ENCODE assay signal across 14 mouse cellular contexts in genomic region chr4:131014301-131015081, GRCm38 (mm10).
DNase-seq lines count a peak whose midpoint lies in the region; ATAC-seq and TF ChIP-seq lines count a peak whose summit lies in the region.
"Had no signal": no experiment of that assay in that cellular context is flagged by ENCODE, and none has a peak within 500 bp of the region (broad histone marks: within the 10 kb centered on the region; RNA-seq: fewer than 3 reads in every experiment).

No protein-coding gene starts in this region.

- peaks cover 2% of the 10 kb centered on the region for H3K4me1 ChIP-seq in midbrain, embryonic 11.5 days (ENCODE audit: control insufficient read depth, insufficient read depth, low read length)
- H3K4me1 ChIP-seq in midbrain, embryonic 15.5 days: peaks cover 6% of the 10 kb centered on the region; the same call in 1 of the 2 replicates
- peaks cover 10% of the 10 kb centered on the region for H3K4me1 ChIP-seq in forebrain, embryonic 16.5 days (replicated peaks; ENCODE audit: control insufficient read depth, insufficient read depth, low read length)
- peaks cover 52% of the 10 kb centered on the region for H3K4me1 ChIP-seq in limb, embryonic 10.5 days

- no peak overlapping the region for H3K27ac ChIP-seq in midbrain, embryonic 11.5 days (ENCODE audit: low read depth, low read length)
- no peak overlapping the region for H3K27ac ChIP-seq in midbrain, embryonic 15.5 days
- peak overlapping the region; percentile 11; the same call in 1 of the 2 replicates for H3K27ac ChIP-seq in forebrain, embryonic 16.5 days (ENCODE audit: low read length)
- peak overlapping the region; percentile 89 for H3K27ac ChIP-seq in limb, embryonic 10.5 days
- H3K27ac ChIP-seq in left cerebral cortex, adult 2 months: no peak overlapping the region
- H3K27ac ChIP-seq: heart, adult 2 months; kidney, postnatal 0 days had no signal

- WGBS in midbrain, embryonic 11.5 days: 67% methylated on average over 15 of the region's 15 CpGs
- WGBS in midbrain, embryonic 15.5 days: 44% methylated on average over 15 of the region's 15 CpGs
- WGBS in forebrain, embryonic 16.5 days: 8% methylated on average over 15 of the region's 15 CpGs
- WGBS in limb, embryonic 10.5 days: 38% methylated on average over 15 of the region's 15 CpGs

- H3K4me3 ChIP-seq in midbrain, embryonic 11.5 days (ENCODE audit: low read depth, low read length): no peak overlapping the region
- no peak overlapping the region for H3K4me3 ChIP-seq in midbrain, embryonic 15.5 days
- no peak overlapping the region for H3K4me3 ChIP-seq in forebrain, embryonic 16.5 days (replicated peaks; ENCODE audit: low read length)
- no peak overlapping the region for H3K4me3 ChIP-seq in limb, embryonic 10.5 days
- no peak overlapping the region for H3K4me3 ChIP-seq in left cerebral cortex, adult 2 months
- H3K4me3 ChIP-seq: heart, adult 2 months had no signal

- H3K4me2 ChIP-seq in midbrain, embryonic 11.5 days: no peak overlapping the region
- no peak overlapping the region for H3K4me2 ChIP-seq in midbrain, embryonic 15.5 days
- H3K4me2 ChIP-seq in forebrain, embryonic 16.5 days (ENCODE audit: low read length): no peak overlapping the region

- no peak overlapping the region for H3K9ac ChIP-seq in midbrain, embryonic 11.5 days (ENCODE audit: low read length)
- H3K9ac ChIP-seq in midbrain, embryonic 15.5 days: no peak overlapping the region
- no peak overlapping the region for H3K9ac ChIP-seq in forebrain, embryonic 16.5 days (replicated peaks; ENCODE audit: low read depth, low read length)

- peak; percentile 77 for DNase-seq in midbrain, embryonic 11.5 days (ENCODE audit: low spot score, missing footprints)
- peak; percentile 48 for DNase-seq in limb, embryonic 10.5 days (ENCODE audit: low spot score)
- DNase-seq in retina, postnatal 1 day: peak; percentile 88
- no peak for DNase-seq in left cerebral cortex, adult 2 months (ENCODE audit: extremely low spot score in 1 of 2, low spot score in 2 of 2)
- no peak for DNase-seq in cerebellum, adult 9-11 months
- DNase-seq: heart, adult 2 months; heart, postnatal 36 days had no signal

- H3K9me3 ChIP-seq in midbrain, embryonic 11.5 days (ENCODE audit: control insufficient read depth, low read length): no peaks in the 10 kb centered on the region
- H3K9me3 ChIP-seq in midbrain, embryonic 15.5 days: no peaks in the 10 kb centered on the region
- H3K9me3 ChIP-seq in forebrain, embryonic 16.5 days (ENCODE audit: control insufficient read depth, low read length): no peaks in the 10 kb centered on the region
- no peaks in the 10 kb centered on the region for H3K9me3 ChIP-seq in limb, embryonic 10.5 days (replicated peaks)
- H3K9me3 ChIP-seq: G1E had no signal

- intact Hi-C loops in left cerebral cortex, adult 2 months (cut with DNase I): loop anchor here (2.0 kb wide), 1 partner anchor 42 kb away; no protein-coding TSS in a partner anchor

- H3K36me3 ChIP-seq in midbrain, embryonic 11.5 days (ENCODE audit: control insufficient read depth, insufficient read depth, low read length): no peaks in the 10 kb centered on the region
- no peaks in the 10 kb centered on the region for H3K36me3 ChIP-seq in midbrain, embryonic 15.5 days (replicated peaks)
- H3K36me3 ChIP-seq in forebrain, embryonic 16.5 days (ENCODE audit: control insufficient read depth, insufficient read depth): no peaks in the 10 kb centered on the region
- no peaks in the 10 kb centered on the region for H3K36me3 ChIP-seq in limb, embryonic 10.5 days
- H3K36me3 ChIP-seq: G1E had no signal

- TF ChIP-seq CTCF in left cerebral cortex, adult 2 months (IDR thresholded peaks at IDR 0.05): no peak

- ATAC-seq in midbrain, embryonic 11.5 days (ENCODE audit: low FRiP score): peak; percentile 44; the same call in 1 of the 2 replicates
- ATAC-seq in midbrain, embryonic 15.5 days (replicated peaks): no peak
- ATAC-seq in forebrain, embryonic 16.5 days: peak; percentile 70
- no peak for ATAC-seq in inflammation-experienced regulatory T-cells, adult 6 months
- ATAC-seq: activated CD4-positive, CD25-positive, alpha-beta regulatory T cell, adult 4 months; lung, postnatal 0 days had no signal

- H3K27me3 ChIP-seq in midbrain, embryonic 11.5 days (ENCODE audit: control insufficient read depth, insufficient read depth, low read length): no peaks in the 10 kb centered on the region
- H3K27me3 ChIP-seq in midbrain, embryonic 15.5 days (replicated peaks): no peaks in the 10 kb centered on the region
- no peaks in the 10 kb centered on the region for H3K27me3 ChIP-seq in forebrain, embryonic 16.5 days (replicated peaks; ENCODE audit: control insufficient read depth, insufficient read depth, low read length)
- no peaks in the 10 kb centered on the region for H3K27me3 ChIP-seq in limb, embryonic 10.5 days (ENCODE audit: low read depth, poor library complexity, severe bottlenecking)

Comparison
In these comparisons a context has a peak if more than half of its experiments do, and no peak if none do; other contexts are left out.
1. ATAC-seq: peak in midbrain, embryonic 11.5 days (single experiment) and forebrain, embryonic 16.5 days (single experiment); none in midbrain, embryonic 15.5 days (single experiment) and inflammation-experienced regulatory T-cells, adult 6 months (single experiment).
2. DNase-seq: peak in midbrain, embryonic 11.5 days (single experiment), limb, embryonic 10.5 days (single experiment) and retina, postnatal 1 day (single experiment); none in left cerebral cortex, adult 2 months (0 of 2) and cerebellum, adult 9-11 months (single experiment).
3. H3K27ac ChIP-seq: peak in forebrain, embryonic 16.5 days (single experiment) and limb, embryonic 10.5 days (single experiment); none in midbrain, embryonic 11.5 days (single experiment), midbrain, embryonic 15.5 days (single experiment) and left cerebral cortex, adult 2 months (single experiment).